Mouse (Mus musculus): ENCODE measurements around the gene Lmx1b. TPM values are rescaled to one million over a fixed set of nuclear protein-coding genes. Genes with fewer than 3 reads are reported as not detected.

The Lmx1b gene
- polyA plus RNA-seq, 1 experiment from 2014 or later, result 1.7 TPM

- 11% methylated on average over 4 of the region's 4 CpGs for WGBS
- H3K9me3 ChIP-seq, result no peaks in the 10 kb centered on the region
- H3K4me3 ChIP-seq, result no peak overlapping the region
- H3K36me3 ChIP-seq (replicated peaks), result no peaks in the 10 kb centered on the region
- H3K27ac ChIP-seq, result no peak overlapping the region
- no peak overlapping the region for H3K4me2 ChIP-seq
- H3K27me3 ChIP-seq (replicated peaks), result peaks cover 70% of the 10 kb centered on the region
- H3K4me1 ChIP-seq, result peaks cover 55% of the 10 kb centered on the region
- no peak for ATAC-seq (replicated peaks)
- no peak overlapping the region for H3K9ac ChIP-seq
These were observed 57.0 kb downstream of the Lmx1b start for GRCm38 (mm10) chr2:33583317-33583716.

- H3K36me3 ChIP-seq (replicated peaks), result no peaks in the 10 kb centered on the region
- H3K27ac ChIP-seq, result no peak overlapping the region
- WGBS, result 0% methylated on average over 4 of the region's 5 CpGs
- peaks cover 55% of the 10 kb centered on the region for H3K4me1 ChIP-seq
- no peak overlapping the region for H3K4me2 ChIP-seq
- no peak overlapping the region for H3K9ac ChIP-seq
- no peak overlapping the region for H3K4me3 ChIP-seq
- no peak for ATAC-seq (replicated peaks)
- H3K27me3 ChIP-seq (replicated peaks), result peaks cover 73% of the 10 kb centered on the region
- H3K9me3 ChIP-seq, result no peaks in the 10 kb centered on the region
These were observed 57.8 kb downstream of the Lmx1b start for GRCm38 (mm10) chr2:33582457-33583060.

GRCm38 (mm10) chr2:33581866-33582265 is 58.4 kb downstream of the Lmx1b start:
- no peak overlapping the region for H3K27ac ChIP-seq
- ATAC-seq (replicated peaks), result no peak

GRCm38 (mm10) chr2:33581449-33581777 is 58.9 kb downstream of the Lmx1b start:
- H3K4me1 ChIP-seq, result peaks cover 55% of the 10 kb centered on the region

More at GRCm38 (mm10) chr2:33581866-33582265, 58.4 kb downstream of the Lmx1b start:
- no peaks in the 10 kb centered on the region for H3K9me3 ChIP-seq
- peaks cover 55% of the 10 kb centered on the region for H3K4me1 ChIP-seq
- no peaks in the 10 kb centered on the region for H3K36me3 ChIP-seq (replicated peaks)
- H3K27me3 ChIP-seq (replicated peaks), result peaks cover 73% of the 10 kb centered on the region
- H3K9ac ChIP-seq, result no peak overlapping the region
- H3K4me2 ChIP-seq, result no peak overlapping the region
- H3K4me3 ChIP-seq, result no peak overlapping the region
- 5% methylated on average over 8 of the region's 8 CpGs for WGBS

GRCm38 (mm10) chr2:33580697-33581448 is 59.4 kb downstream of the Lmx1b start:
- Histone ChIP-seq H3K4me2 (peak overlapping the region; percentile 55), H3K9me3 (no peaks in the 10 kb centered on the region), H3K4me1 (peaks cover 54% of the 10 kb centered on the region), H3K9ac (peak overlapping the region; percentile 24; the same call in 1 of the 2 replicates), H3K27ac (peak overlapping the region; percentile 58), H3K4me3 (peak overlapping the region; percentile 25), H3K27me3 (replicated peaks) (peaks cover 76% of the 10 kb centered on the region), H3K36me3 (replicated peaks) (no peaks in the 10 kb centered on the region)
- peak; percentile 32 for ATAC-seq (replicated peaks)
- under 1% methylated on average over 34 of the region's 34 CpGs for WGBS

More at GRCm38 (mm10) chr2:33581449-33581777, 58.9 kb downstream of the Lmx1b start:
- Histone ChIP-seq H3K9ac (no peak overlapping the region), H3K27ac (peak overlapping the region; percentile 50; the same call in 1 of the 2 replicates), H3K4me3 (no peak overlapping the region), H3K27me3 (replicated peaks) (peaks cover 78% of the 10 kb centered on the region), H3K4me2 (peak overlapping the region; percentile 55), H3K36me3 (replicated peaks) (no peaks in the 10 kb centered on the region), H3K9me3 (no peaks in the 10 kb centered on the region)
- WGBS, result 0% methylated on average over 6 of the region's 6 CpGs
- no peak for ATAC-seq (replicated peaks)

GRCm38 (mm10) chr2:33575406-33575805 is 64.9 kb downstream of the Lmx1b start:
- no peak for ATAC-seq (replicated peaks)
- 24% methylated on average over 13 of the region's 13 CpGs for WGBS
- Histone ChIP-seq H3K4me1 (peaks cover 22% of the 10 kb centered on the region), H3K4me2 (no peak overlapping the region), H3K4me3 (no peak overlapping the region), H3K27me3 (replicated peaks) (peaks cover 63% of the 10 kb centered on the region), H3K9ac (no peak overlapping the region), H3K9me3 (no peaks in the 10 kb centered on the region), H3K27ac (no peak overlapping the region), H3K36me3 (replicated peaks) (no peaks in the 10 kb centered on the region)

GRCm38 (mm10) chr2:33573075-33573474 is 67.2 kb downstream of the Lmx1b start:
- Histone ChIP-seq H3K9ac (no peak overlapping the region), H3K4me2 (no peak overlapping the region), H3K4me3 (no peak overlapping the region), H3K27me3 (replicated peaks) (peaks cover 63% of the 10 kb centered on the region), H3K4me1 (peaks cover 17% of the 10 kb centered on the region; the same call in 1 of the 2 replicates), H3K9me3 (no peaks in the 10 kb centered on the region), H3K27ac (no peak overlapping the region), H3K36me3 (replicated peaks) (no peaks in the 10 kb centered on the region)
- 94% methylated on average over 7 of the region's 7 CpGs for WGBS
- no peak for ATAC-seq (replicated peaks)

GRCm38 (mm10) chr2:33571219-33571824 is 69.0 kb downstream of the Lmx1b start:
- ATAC-seq (replicated peaks), result no peak
- Histone ChIP-seq H3K9ac (no peak overlapping the region), H3K4me3 (no peak overlapping the region), H3K4me2 (peak overlapping the region; percentile 17; the same call in 1 of the 2 replicates), H3K27me3 (replicated peaks) (peaks cover 58% of the 10 kb centered on the region), H3K27ac (0 out of 2 replicates have a peak overlapping the region, but pooled peaks have one; percentile 29), H3K36me3 (replicated peaks) (no peaks in the 10 kb centered on the region), H3K9me3 (no peaks in the 10 kb centered on the region), H3K4me1 (peaks cover 17% of the 10 kb centered on the region; the same call in 1 of the 2 replicates)
- WGBS, result 22% methylated on average over 16 of the region's 16 CpGs

- WGBS, result 74% methylated on average over 10 of the region's 10 CpGs
- no peak overlapping the region for H3K4me3 ChIP-seq
- H3K4me1 ChIP-seq, result peaks cover 17% of the 10 kb centered on the region; the same call in 1 of the 2 replicates
- no peaks in the 10 kb centered on the region for H3K9me3 ChIP-seq
- peaks cover 53% of the 10 kb centered on the region for H3K27me3 ChIP-seq (replicated peaks)
- no peak overlapping the region for H3K9ac ChIP-seq
- H3K36me3 ChIP-seq (replicated peaks), result no peaks in the 10 kb centered on the region
- no peak for ATAC-seq (replicated peaks)
- no peak overlapping the region for H3K27ac ChIP-seq
- H3K4me2 ChIP-seq, result no peak overlapping the region
These were observed 70.6 kb downstream of the Lmx1b start for GRCm38 (mm10) chr2:33569698-33570097.

GRCm38 (mm10) chr2:33569240-33569639 is 71.1 kb downstream of the Lmx1b start:
- no peak overlapping the region for H3K4me2 ChIP-seq
- peaks cover 17% of the 10 kb centered on the region; the same call in 1 of the 2 replicates for H3K4me1 ChIP-seq
- ATAC-seq (replicated peaks), result no peak
- 40% methylated on average over 9 of the region's 9 CpGs for WGBS
- H3K27ac ChIP-seq, result no peak overlapping the region
- no peaks in the 10 kb centered on the region for H3K36me3 ChIP-seq (replicated peaks)
- H3K9ac ChIP-seq, result no peak overlapping the region
- peaks cover 56% of the 10 kb centered on the region for H3K27me3 ChIP-seq (replicated peaks)
- no peak overlapping the region for H3K4me3 ChIP-seq
- no peaks in the 10 kb centered on the region for H3K9me3 ChIP-seq

- Histone ChIP-seq H3K4me2 (no peak overlapping the region), H3K36me3 (replicated peaks) (no peaks in the 10 kb centered on the region), H3K9ac (no peak overlapping the region), H3K27me3 (replicated peaks) (peaks cover 40% of the 10 kb centered on the region), H3K9me3 (no peaks in the 10 kb centered on the region), H3K27ac (no peak overlapping the region), H3K4me3 (no peak overlapping the region), H3K4me1 (peaks cover 4% of the 10 kb centered on the region; the same call in 1 of the 2 replicates)
- no peak for ATAC-seq (replicated peaks)
- WGBS, result 67% methylated on average over 4 of the region's 4 CpGs
These were observed 74.4 kb downstream of the Lmx1b start for GRCm38 (mm10) chr2:33565886-33566285.

GRCm38 (mm10) chr2:33564748-33565147 is 75.6 kb downstream of the Lmx1b start:
- no peak overlapping the region for H3K27ac ChIP-seq
- H3K27me3 ChIP-seq (replicated peaks), result peaks cover 36% of the 10 kb centered on the region
- H3K4me2 ChIP-seq, result no peak overlapping the region
- WGBS, result 86% methylated on average over 9 of the region's 9 CpGs
- no peak overlapping the region for H3K9ac ChIP-seq
- no peak overlapping the region for H3K4me3 ChIP-seq
- no peaks in the 10 kb centered on the region for H3K9me3 ChIP-seq
- no peak for ATAC-seq (replicated peaks)
- no peaks in the 10 kb centered on the region for H3K36me3 ChIP-seq (replicated peaks)
- peaks cover 3% of the 10 kb centered on the region; the same call in 1 of the 2 replicates for H3K4me1 ChIP-seq

All from midbrain, embryonic 15.5 days (tissue).